Mouse (Mus musculus) lung, embryonic 14.5 days (tissue): Measurements from ENCODE around the gene Selenow. TPM values are rescaled to one million over a fixed set of nuclear protein-coding genes. Genes with fewer than 3 reads are reported as not detected.
"Not testable (repeated sequence)": the region's sequence is repeated elsewhere in the genome, so short reads cannot be mapped to it uniquely, and the experiment has no call there.

ENCODE experiments used
- ATAC-seq: fragments of 200-750 bp; cut with Nextera tagmentation; 2 replicates; pipeline ENCODE4 v1.8.0; 2017; ENCODE audit warnings: mild to moderate bottlenecking, moderate TSS enrichment, moderate library complexity; ENCODE audit not compliant: insufficient read depth
- DNase-seq: peaks from one replicate; pipeline ENCODE4 v3.0.0-alpha.2; 2015
- H3K27ac ChIP-seq: fragments of 300-500 bp; sonication (generic); 2 replicates; pipeline ENCODE4 v1.5.1; 2014; ENCODE audit warnings: low read depth, mild to moderate bottlenecking, moderate library complexity
- H3K27me3 ChIP-seq: fragments of 300-500 bp; sonication (generic); 2 replicates; pipeline ENCODE4 v1.6.1; 2014; ENCODE audit warnings: low read length, control low read depth; ENCODE audit not compliant: insufficient read depth
- H3K36me3 ChIP-seq: fragments of 300-500 bp; sonication (generic); 2 replicates; pipeline ENCODE4 v1.6.1; 2014; ENCODE audit warnings: control low read depth; ENCODE audit not compliant: insufficient read depth
- H3K4me1 ChIP-seq: fragments of 300-500 bp; sonication (generic); 2 replicates; pipeline ENCODE4 v1.6.1; 2014; ENCODE audit warnings: antibody characterized with exemption, control low read depth; ENCODE audit not compliant: insufficient read depth
- H3K4me2 ChIP-seq: fragments of 300-500 bp; sonication (generic); 2 replicates; pipeline ENCODE4 v1.6.1; 2014; ENCODE audit warnings: mild to moderate bottlenecking
- H3K4me3 ChIP-seq: fragments of 300-500 bp; sonication (generic); 2 replicates; pipeline ENCODE4 v1.5.1; 2014; ENCODE audit warnings: low read depth, low read length
- H3K9ac ChIP-seq: fragments of 300-500 bp; sonication (generic); 2 replicates; pipeline ENCODE4 v1.6.1; 2014
- H3K9me3 ChIP-seq: fragments of 300-500 bp; sonication (generic); 2 replicates; pipeline ENCODE4 v1.6.1; 2016; ENCODE audit warnings: low read depth, low read length, control low read depth
- CTCF ChIP-seq: IDR thresholded peaks from 2 replicates; pipeline ENCODE4 v1.5.1; 2016; ENCODE audit warnings: antibody characterized with exemption, low read depth
- WGBS: fragments of 180-500 bp; shearing (Covaris S2); extraction: QIAGEN DNeasy Blood & Tissue Kit; methylation state at CpG from one replicate; pipeline ENCODE4 v1.1.7; 2014; 5-methylcytosine and 5-hydroxymethylcytosine counted together
- polyA plus RNA-seq: library from polyadenylated mRNA; unstranded; fragments of >200 nt; fragmentation: Nextera tagmentation; extraction: Ambion mirVana; gene quantifications from 2 replicates; pipeline ENCODE4 v1.2.1, GENCODE M21; 2014

The Selenow gene
- polyA plus RNA-seq, 1 experiment from 2014 or later: 909 TPM

DNA sequence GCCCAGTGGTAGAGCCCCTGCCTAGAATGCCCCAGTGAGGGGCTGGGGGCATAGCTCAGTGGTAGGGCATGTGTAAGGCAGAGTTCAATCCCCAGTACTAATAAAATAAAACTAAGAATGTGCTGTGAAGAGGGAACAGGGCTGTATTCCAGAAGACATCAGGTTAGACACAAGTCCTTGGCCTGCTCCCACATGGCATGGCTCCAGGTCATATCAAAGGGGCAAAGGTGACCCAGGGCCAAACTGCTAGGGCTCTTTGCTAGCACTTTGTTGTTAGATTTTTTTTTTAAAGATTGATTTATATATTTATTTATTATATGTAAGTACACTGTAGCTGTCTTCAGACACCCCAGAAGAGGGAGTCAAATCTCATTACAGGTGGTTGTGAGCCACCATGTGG is 3.8 kb downstream of the Selenow start:
- TF ChIP-seq CTCF: no peak
- Histone ChIP-seq H3K9ac (no peak overlapping the region), H3K36me3 (peaks cover 30% of the 10 kb centered on the region), H3K4me2 (no peak overlapping the region), H3K27me3 (no peaks in the 10 kb centered on the region), H3K9me3 (no peaks in the 10 kb centered on the region), H3K4me3 (no peak overlapping the region), H3K27ac (no peak overlapping the region), H3K4me1 (peaks cover 8% of the 10 kb centered on the region; the same call in 1 of the 2 replicates)
- DNase-seq: no peak
- ATAC-seq: no peak

GRCm38 (mm10) chr7:15916996-15917395 is 5.2 kb downstream of the Selenow start:
- no peak overlapping the region for H3K9ac ChIP-seq
- H3K36me3 ChIP-seq: peaks cover 30% of the 10 kb centered on the region
- ATAC-seq (no peak), DNase-seq (no peak)
- H3K4me2 ChIP-seq: no peak overlapping the region
- no peaks in the 10 kb centered on the region for H3K9me3 ChIP-seq
- WGBS: 77% methylated on average over 4 of the region's 4 CpGs
- no peak for TF ChIP-seq CTCF
- no peaks in the 10 kb centered on the region for H3K27me3 ChIP-seq
- peaks cover 8% of the 10 kb centered on the region; the same call in 1 of the 2 replicates for H3K4me1 ChIP-seq
- no peak overlapping the region for H3K27ac ChIP-seq
- H3K4me3 ChIP-seq: no peak overlapping the region

DNA sequence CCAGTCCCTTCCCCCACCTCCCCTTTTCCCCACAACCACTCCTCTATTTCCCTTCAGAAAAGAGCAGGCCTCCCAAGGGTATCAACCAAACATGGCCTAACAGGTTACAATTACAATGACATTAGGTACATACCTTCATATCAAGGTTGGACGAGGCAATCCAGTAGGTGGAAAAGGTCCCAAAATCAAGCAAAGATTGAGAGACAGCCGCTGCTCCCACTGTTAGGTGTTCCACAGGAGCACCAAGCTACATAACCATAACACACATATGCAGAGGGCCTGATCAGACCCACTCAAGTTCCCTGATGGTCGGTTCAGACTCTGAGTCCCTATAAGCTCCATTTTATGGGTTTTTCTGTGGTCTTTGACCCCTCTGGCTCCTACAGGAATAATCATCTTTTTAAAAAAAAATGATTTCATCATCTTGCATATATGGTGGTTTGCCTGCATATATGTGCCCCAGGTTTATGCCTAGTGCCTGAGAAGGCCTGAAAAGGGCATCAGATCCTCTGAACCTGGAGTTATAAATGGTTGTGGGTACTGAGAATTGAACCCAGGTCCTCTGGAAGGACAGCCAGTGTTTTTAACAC is 6.0 kb downstream of the Selenow start:
- ATAC-seq (no peak), DNase-seq (no peak)
- Histone ChIP-seq H3K9ac (no peak overlapping the region), H3K4me1 (peaks cover 6% of the 10 kb centered on the region; the same call in 1 of the 2 replicates), H3K27me3 (no peaks in the 10 kb centered on the region), H3K36me3 (peaks cover 30% of the 10 kb centered on the region), H3K9me3 (no peaks in the 10 kb centered on the region), H3K4me3 (no peak overlapping the region), H3K4me2 (no peak overlapping the region), H3K27ac (no peak overlapping the region)
- no peak for TF ChIP-seq CTCF
- 76% methylated on average over 3 of the region's 3 CpGs for WGBS

DNA sequence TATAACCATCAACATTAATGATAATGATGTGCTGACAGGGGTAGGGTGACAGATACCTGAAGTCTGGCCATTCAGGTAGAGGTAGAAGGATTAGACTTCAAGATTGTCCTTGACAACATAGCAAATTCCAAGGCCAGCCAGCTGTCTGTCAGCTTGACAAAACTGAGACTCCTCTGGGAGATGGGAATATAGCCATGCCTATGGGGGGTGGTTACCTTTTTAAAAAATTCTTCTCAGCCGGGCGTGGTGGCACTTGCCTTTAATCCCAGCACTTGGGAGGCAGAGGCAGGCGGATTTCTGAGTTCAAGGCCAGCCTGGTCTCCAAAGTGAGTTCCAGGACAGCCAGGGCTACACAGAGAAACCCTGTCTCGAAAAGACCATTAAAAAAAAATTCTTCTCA is 6.5 kb downstream of the Selenow start:
- WGBS: 81% methylated on average over 4 of the region's 4 CpGs
- H3K36me3 ChIP-seq: peaks cover 30% of the 10 kb centered on the region
- not testable (repeated sequence) for H3K9ac ChIP-seq, H3K9me3 ChIP-seq, H3K4me1 ChIP-seq, DNase-seq, H3K27ac ChIP-seq, ATAC-seq, H3K4me2 ChIP-seq, H3K27me3 ChIP-seq, H3K4me3 ChIP-seq

DNA sequence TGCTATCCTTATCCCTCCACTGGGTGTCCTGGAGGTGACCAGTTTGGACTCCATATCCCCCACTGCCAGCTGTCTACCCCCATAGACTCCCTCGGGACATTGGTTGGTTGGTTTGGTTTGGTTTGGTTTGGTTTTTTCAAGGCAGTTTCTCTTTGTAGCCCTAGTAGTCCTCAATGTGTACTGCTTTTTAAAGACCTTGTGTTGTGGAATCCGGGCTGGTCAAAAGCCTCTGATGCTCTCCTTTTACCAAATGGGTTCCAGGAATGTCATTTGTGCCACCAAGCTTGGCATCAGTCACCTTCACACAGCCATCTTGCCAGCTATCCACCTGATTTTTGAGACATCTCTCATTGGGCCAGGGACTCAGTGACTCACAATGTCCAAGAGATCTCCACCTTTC is 7.5 kb downstream of the Selenow start:
- Histone ChIP-seq H3K27me3 (no peaks in the 10 kb centered on the region), H3K4me1 (no peaks in the 10 kb centered on the region), H3K9ac (no peak overlapping the region), H3K36me3 (peaks cover 24% of the 10 kb centered on the region), H3K4me2 (no peak overlapping the region), H3K9me3 (no peaks in the 10 kb centered on the region), H3K27ac (no peak overlapping the region), H3K4me3 (no peak overlapping the region)
- DNase-seq (no peak), ATAC-seq (no peak)
- TF ChIP-seq CTCF: no peak
- WGBS: 81% methylated on average over 2 of the region's 2 CpGs

DNA sequence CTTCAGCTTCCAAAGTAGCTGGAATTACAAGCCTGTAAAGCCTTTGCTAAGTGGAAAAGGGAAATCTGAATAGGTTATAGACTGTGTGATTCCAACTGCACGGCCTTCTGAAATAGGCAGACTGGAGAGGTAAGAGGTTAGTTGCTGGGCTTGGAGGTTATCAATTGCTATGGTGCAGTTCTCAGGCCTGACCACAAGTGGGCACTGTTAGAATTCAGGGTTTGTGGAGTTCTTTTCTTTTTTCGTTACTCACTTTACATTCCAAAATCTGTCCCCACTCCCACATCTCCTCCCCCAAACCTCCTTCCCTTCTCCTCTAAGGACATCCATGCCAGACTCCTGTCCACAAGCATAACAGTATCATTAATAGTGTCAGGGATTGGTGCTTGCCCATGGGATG is 8.0 kb downstream of the Selenow start:
- H3K9ac ChIP-seq: no peak overlapping the region
- peaks cover 19% of the 10 kb centered on the region for H3K36me3 ChIP-seq
- H3K9me3 ChIP-seq: no peaks in the 10 kb centered on the region
- H3K4me2 ChIP-seq: no peak overlapping the region
- H3K4me1 ChIP-seq: no peaks in the 10 kb centered on the region
- no peak overlapping the region for H3K27ac ChIP-seq
- DNase-seq (peak; percentile 71), ATAC-seq (no peak)
- WGBS: 35% methylated on average over 2 of the region's 2 CpGs
- no peaks in the 10 kb centered on the region for H3K27me3 ChIP-seq
- TF ChIP-seq CTCF: peak; percentile 75
- H3K4me3 ChIP-seq: no peak overlapping the region

DNA sequence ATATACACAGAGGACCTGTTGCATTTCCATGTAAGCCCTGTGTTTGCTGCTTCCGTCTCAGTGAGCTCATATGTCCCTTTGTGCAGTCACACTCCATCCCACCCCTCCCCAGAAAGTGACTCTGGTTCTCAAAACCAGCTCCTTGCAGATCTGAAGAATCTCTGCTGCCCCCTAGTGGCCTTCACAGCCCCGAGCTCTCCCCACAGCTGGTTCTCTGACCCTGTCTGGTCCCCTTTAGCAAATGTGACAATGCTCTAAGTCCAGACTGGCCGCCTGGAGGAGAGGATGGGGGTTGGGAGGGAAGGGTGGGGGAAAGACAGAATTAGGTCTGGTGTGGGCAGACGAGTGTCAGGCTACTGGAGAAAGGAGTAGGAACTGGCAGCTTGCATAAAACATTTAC is 10.0 kb downstream of the Selenow start:
- Histone ChIP-seq H3K27me3 (no peaks in the 10 kb centered on the region), H3K4me1 (no peaks in the 10 kb centered on the region), H3K9me3 (no peaks in the 10 kb centered on the region), H3K4me3 (no peak overlapping the region), H3K36me3 (peaks cover 6% of the 10 kb centered on the region), H3K9ac (no peak overlapping the region), H3K4me2 (no peak overlapping the region), H3K27ac (no peak overlapping the region)
- WGBS: under 1% methylated on average over 4 of the region's 4 CpGs
- ATAC-seq (peak; percentile 78), DNase-seq (peak; percentile 93)
- peak; percentile 87 for TF ChIP-seq CTCF

DNA sequence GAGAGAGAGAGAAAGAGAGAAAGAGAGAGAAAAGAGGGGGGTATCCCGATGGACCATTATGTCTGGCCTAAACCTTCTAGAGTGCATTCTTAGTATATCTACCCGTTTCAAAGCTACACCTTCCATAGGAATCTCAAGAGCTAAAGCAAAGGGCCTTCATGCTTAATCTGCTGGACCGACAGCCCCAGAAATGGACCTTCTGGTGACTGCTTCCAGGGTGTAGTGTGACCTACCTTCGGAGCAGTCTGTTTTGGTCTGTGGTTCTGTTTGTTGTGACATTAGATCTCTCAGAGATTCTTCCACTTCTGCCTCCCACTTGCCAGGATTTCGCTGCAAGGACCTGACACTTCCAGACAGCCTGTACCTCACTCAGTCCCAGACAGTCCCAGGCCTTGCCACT is 11.7 kb downstream of the Selenow start:
- Histone ChIP-seq H3K4me1 (no peaks in the 10 kb centered on the region), H3K27ac (no peak overlapping the region), H3K9ac (no peak overlapping the region), H3K4me2 (no peak overlapping the region), H3K36me3 (no peaks in the 10 kb centered on the region), H3K27me3 (no peaks in the 10 kb centered on the region), H3K9me3 (no peaks in the 10 kb centered on the region), H3K4me3 (no peak overlapping the region)
- ATAC-seq (no peak), DNase-seq (no peak)
- TF ChIP-seq CTCF: no peak
- WGBS: 68% methylated on average over 5 of the region's 5 CpGs
